Mouse (Mus musculus) bone marrow, adult 2 months (tissue): ENCODE measurements around the gene Krtcap2. TPM values are rescaled to one million over a fixed set of nuclear protein-coding genes. Genes with fewer than 3 reads are reported as not detected.

ENCODE experiments used
- H3K27ac ChIP-seq: fragments of 200-500 bp; 2 replicates; pipeline ENCODE4 v1.5.1; 2012; ENCODE audit warnings: low read depth, mild to moderate bottlenecking, control low read depth, inconsistent platforms, low read length; ENCODE audit not compliant: control insufficient read depth, poor library complexity, insufficient read depth
- H3K4me1 ChIP-seq: fragments of 200-500 bp; 2 replicates; pipeline ENCODE4 v1.6.1; 2011; ENCODE audit warnings: low read length; ENCODE audit not compliant: control insufficient read depth, insufficient read depth
- H3K4me3 ChIP-seq: fragments of 200-500 bp; replicated peaks from 2 replicates; pipeline ENCODE3; 2011; ENCODE audit warnings: mild to moderate bottlenecking, low read depth, low read length, control low read depth; ENCODE audit not compliant: control insufficient read depth
- CTCF ChIP-seq: fragments of 200-500 bp; IDR thresholded peaks from 2 replicates; pipeline ENCODE4 v1.5.1; 2011; ENCODE audit warnings: low read length, control low read depth; ENCODE audit not compliant: control insufficient read depth, insufficient read depth
- POLR2A ChIP-seq: fragments of 200-500 bp; IDR thresholded peaks from 2 replicates; pipeline ENCODE4 v1.6.1; 2011; ENCODE audit warnings: low read depth, mild to moderate bottlenecking, control low read depth, low read length, borderline replicate concordance; ENCODE audit not compliant: control insufficient read depth
- WGBS: fragments of 180-500 bp; shearing (Covaris S2); methylation state at CpG from one replicate; pipeline ENCODE4 v1.1.7; 2018; 5-methylcytosine and 5-hydroxymethylcytosine counted together
- polyA plus RNA-seq: library from polyadenylated mRNA; stranded (reverse); fragments of >200 nt; gene quantifications from 2 replicates; pipeline ENCODE4 v1.2.4, GENCODE M21; 2011; ENCODE audit warnings: low replicate concordance; ENCODE audit not compliant: missing spikeins, insufficient read depth, insufficient read length

The Krtcap2 gene
- polyA plus RNA-seq, 1 experiment = 69.5 TPM

GRCm38 (mm10) chr3:89238494-89238893 lies 7.3 kb upstream of the Krtcap2 start:
- H3K4me3 ChIP-seq = no peak overlapping the region
- WGBS = 77% methylated on average over 11 of the region's 12 CpGs
- peaks cover 2% of the 10 kb centered on the region; the same call in 1 of the 2 replicates for H3K4me1 ChIP-seq
- no peak for TF ChIP-seq POLR2A
- no peak for TF ChIP-seq CTCF
- no peak overlapping the region for H3K27ac ChIP-seq

DNA sequence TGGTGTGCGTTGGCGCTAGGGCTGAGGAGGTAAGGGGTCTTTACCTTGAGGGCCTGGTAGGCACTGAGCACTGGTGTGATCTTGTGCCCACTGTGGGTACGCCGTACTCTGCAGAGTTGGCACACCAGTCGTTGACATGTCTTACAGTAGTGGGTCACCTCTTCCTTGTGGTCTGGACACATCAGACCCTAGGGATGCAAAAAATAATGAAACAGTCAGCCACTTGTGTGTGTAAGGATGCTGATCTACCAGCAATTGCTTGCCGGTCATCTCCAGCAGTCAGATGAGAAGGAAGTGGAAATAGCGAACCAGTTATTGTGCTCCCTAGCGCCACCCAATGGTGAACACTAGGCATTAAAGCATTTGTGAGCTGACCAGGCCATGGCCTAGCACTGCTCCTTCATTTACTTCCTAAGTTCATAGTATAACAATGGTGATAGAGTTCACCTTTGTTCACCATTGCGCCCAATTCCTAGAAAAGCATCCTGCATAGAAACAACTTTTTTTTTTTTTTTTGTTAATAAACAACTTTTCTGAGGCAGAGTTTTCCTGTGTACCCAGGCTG lies 3.4 kb upstream of the Krtcap2 start:
- H3K4me3 ChIP-seq = no peak overlapping the region
- peaks cover 3% of the 10 kb centered on the region for H3K4me1 ChIP-seq
- no peak overlapping the region for H3K27ac ChIP-seq
- 57% methylated on average over 9 of the region's 9 CpGs for WGBS
- TF ChIP-seq CTCF (peak; percentile 72), POLR2A (no peak)

GRCm38 (mm10) chr3:89243609-89244008 lies 2.2 kb upstream of the Krtcap2 start:
- peaks cover 3% of the 10 kb centered on the region for H3K4me1 ChIP-seq
- TF ChIP-seq POLR2A (no peak), CTCF (peak; percentile 58)

GRCm38 (mm10) chr3:89244158-89244981 lies 1.4 kb upstream of the Krtcap2 start:
- H3K4me1 ChIP-seq = peaks cover 3% of the 10 kb centered on the region
- 43% methylated on average over 25 of the region's 25 CpGs for WGBS
- no peak overlapping the region for H3K4me3 ChIP-seq
- TF ChIP-seq CTCF (0 out of 2 replicates have a peak, but pooled peaks have one; percentile 2), POLR2A (no peak)
- H3K27ac ChIP-seq = no peak overlapping the region

More at GRCm38 (mm10) chr3:89243609-89244008, 2.2 kb upstream of the Krtcap2 start:
- 11% methylated on average over 14 of the region's 14 CpGs for WGBS
- H3K4me3 ChIP-seq = no peak overlapping the region
- H3K27ac ChIP-seq = no peak overlapping the region

DNA sequence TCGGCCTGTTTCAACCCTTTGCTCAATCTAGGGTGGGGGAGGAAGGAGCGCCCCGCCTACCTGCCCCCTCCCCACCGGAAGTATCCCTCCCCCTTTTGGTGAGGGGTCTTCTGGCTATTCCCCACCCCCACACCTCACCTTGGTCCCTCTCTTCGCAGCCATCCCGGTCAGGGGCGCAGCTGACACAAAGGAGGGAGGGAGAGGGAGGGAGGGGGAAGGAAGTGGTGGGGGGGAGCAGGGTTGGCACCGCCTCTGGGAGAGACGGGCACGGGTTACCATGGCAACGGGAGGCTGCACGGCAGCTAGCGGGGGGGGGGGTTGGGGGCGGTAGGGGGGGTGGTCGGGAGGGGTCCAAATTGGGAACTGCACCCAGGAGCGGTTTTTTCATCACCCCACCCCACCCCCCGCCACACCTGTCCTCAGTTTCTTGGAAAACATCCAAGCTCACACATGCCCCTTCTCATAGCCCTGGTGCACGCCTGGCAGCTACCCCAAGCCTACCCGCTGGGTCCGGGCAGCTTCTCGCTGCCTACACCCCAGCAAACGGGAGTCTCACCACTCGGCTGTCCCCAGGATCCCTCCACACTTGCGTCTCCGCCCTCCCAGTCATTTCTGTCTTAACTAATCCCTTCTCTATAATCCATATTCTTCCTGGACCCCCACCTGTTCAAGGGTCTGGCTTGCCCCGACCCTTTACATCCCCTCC lies 631 bp upstream of the Krtcap2 start:
- no peak for TF ChIP-seq POLR2A
- no peak for TF ChIP-seq CTCF
- Histone ChIP-seq H3K27ac (no peak overlapping the region), H3K4me3 (peak overlapping the region; percentile 15), H3K4me1 (peaks cover 3% of the 10 kb centered on the region)
- under 1% methylated on average over 25 of the region's 26 CpGs for WGBS

- H3K27ac ChIP-seq = peak within 1 kb of the TSS; percentile 16; the same call in 1 of the 2 replicates
- WGBS = under 1% methylated on average over 42 of the region's 42 CpGs
- H3K4me1 ChIP-seq = peaks cover 7% of the 10 kb centered on the region
- no peak; the same call in 1 of the 2 replicates for TF ChIP-seq POLR2A
- peak; percentile 98 for TF ChIP-seq CTCF
- H3K4me3 ChIP-seq = peak within 1 kb of the TSS; percentile 93
These were observed 715 bp downstream of the Krtcap2 start, which contains the start of gene Trim46 for GRCm38 (mm10) chr3:89246261-89247100. Gene Trim46 (minus strand): TSS chr3:89246309.

- Histone ChIP-seq H3K27ac (no peak overlapping the region), H3K4me1 (peaks cover 7% of the 10 kb centered on the region), H3K4me3 (no peak overlapping the region)
- TF ChIP-seq POLR2A (no peak), CTCF (no peak)
- 52% methylated on average over 4 of the region's 4 CpGs for WGBS
These were observed 1.7 kb downstream of the Krtcap2 start for GRCm38 (mm10) chr3:89247466-89247865.
